Mouse (Mus musculus): ENCODE measurements around the gene Als2cl. TPM values are rescaled to one million over a fixed set of nuclear protein-coding genes. Genes with fewer than 3 reads are reported as not detected.

Als2cl gene
- polyA plus RNA-seq, 1 experiment from 2014 or later: 7.9 TPM

DNA sequence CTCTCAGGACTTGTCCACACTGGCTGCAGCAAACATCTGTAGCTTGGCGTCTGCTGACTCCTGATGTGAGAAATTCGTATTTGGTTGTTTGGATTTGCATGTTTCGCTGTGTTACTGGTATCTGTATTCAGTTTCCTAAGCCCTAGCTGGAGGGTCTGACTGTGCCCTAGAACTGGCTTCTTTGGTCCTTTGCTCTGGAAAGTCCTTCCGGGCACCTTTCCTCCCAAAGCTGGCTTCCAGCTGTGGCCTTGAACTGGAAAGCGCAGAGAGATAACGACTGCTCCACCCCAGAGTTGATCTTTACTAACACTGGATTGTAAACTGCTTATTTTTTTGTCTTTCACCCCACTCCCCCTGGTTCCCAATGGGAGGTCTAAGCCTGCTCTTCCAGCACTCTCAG, 68.2 kb downstream of the Als2cl start:
- Histone ChIP-seq H3K27ac (replicated peaks) (no peak overlapping the region), H3K4me1 (peaks cover 21% of the 10 kb centered on the region), H3K9me3 (replicated peaks) (no peaks in the 10 kb centered on the region), H3K27me3 (peaks cover 48% of the 10 kb centered on the region), H3K9ac (no peak overlapping the region), H3K4me3 (replicated peaks) (no peak overlapping the region), H3K36me3 (no peaks in the 10 kb centered on the region), H3K4me2 (replicated peaks) (no peak overlapping the region)
- ATAC-seq (ENCODE audit: insufficient number of reproducible peaks, low FRiP score, low TSS enrichment, low read depth): no peak
- 44% methylated on average over 6 of the region's 6 CpGs for WGBS

DNA sequence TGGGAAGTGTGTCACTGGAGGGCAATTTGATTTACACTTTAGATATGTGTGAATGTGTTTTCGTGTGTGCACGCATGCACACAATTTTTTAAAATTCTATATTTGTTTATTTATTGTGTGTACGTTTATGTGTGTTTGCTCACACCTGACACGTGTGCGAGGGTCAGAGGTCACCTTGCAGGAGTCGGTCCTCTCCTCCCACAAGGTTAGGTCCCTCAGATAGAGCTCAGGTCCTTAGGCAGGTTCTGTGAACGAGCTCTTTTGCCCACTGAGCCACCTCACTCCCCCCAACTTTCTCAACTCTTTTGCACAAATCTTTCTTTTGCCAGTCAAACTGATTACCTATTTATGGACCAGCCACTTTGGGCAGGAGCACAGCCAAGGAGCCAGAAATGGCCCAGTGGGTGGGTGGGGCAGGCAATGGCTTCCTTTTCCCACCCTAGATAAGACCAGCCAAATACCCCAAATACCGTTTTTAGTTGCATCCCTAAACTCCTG, 69.2 kb downstream of the Als2cl start:
- H3K27ac ChIP-seq (replicated peaks): no peak overlapping the region
- ATAC-seq (ENCODE audit: insufficient number of reproducible peaks, low FRiP score, low TSS enrichment, low read depth): no peak
- WGBS: 58% methylated on average over 8 of the region's 8 CpGs
- H3K4me1 ChIP-seq: peaks cover 27% of the 10 kb centered on the region
- peaks cover 53% of the 10 kb centered on the region for H3K27me3 ChIP-seq
- H3K4me3 ChIP-seq (replicated peaks): no peak overlapping the region
- no peaks in the 10 kb centered on the region for H3K9me3 ChIP-seq (replicated peaks)
- H3K4me2 ChIP-seq (replicated peaks): no peak overlapping the region
- H3K9ac ChIP-seq: no peak overlapping the region
- H3K36me3 ChIP-seq: no peaks in the 10 kb centered on the region

DNA sequence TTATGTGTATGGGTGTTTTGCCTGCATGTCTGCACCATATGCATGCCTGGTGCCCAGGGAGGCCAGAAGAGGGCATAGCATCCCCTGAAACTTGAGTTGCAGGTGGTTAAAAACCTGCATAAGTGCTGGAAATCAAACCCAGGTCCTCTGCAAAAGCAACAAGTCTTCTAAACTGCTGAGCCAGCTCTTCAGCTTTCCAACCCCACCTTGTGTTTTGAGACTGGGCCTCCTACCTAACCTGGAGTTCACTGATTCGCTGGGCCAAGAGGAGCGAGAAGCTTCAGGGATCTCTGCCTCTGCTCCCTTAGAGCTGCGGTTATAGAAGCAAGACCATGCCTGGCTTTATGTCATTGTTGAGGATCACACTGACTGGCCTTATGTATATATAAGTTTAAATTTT, 70.4 kb downstream of the Als2cl start:
- no peaks in the 10 kb centered on the region for H3K36me3 ChIP-seq
- H3K4me1 ChIP-seq: peaks cover 28% of the 10 kb centered on the region
- ATAC-seq (ENCODE audit: insufficient number of reproducible peaks, low FRiP score, low TSS enrichment, low read depth): no peak
- no peak overlapping the region for H3K27ac ChIP-seq (replicated peaks)
- no peak overlapping the region for H3K9ac ChIP-seq
- H3K9me3 ChIP-seq (replicated peaks): no peaks in the 10 kb centered on the region
- no peak overlapping the region for H3K4me2 ChIP-seq (replicated peaks)
- peaks cover 52% of the 10 kb centered on the region for H3K27me3 ChIP-seq
- H3K4me3 ChIP-seq (replicated peaks): no peak overlapping the region
- 94% methylated on average over 3 of the region's 3 CpGs for WGBS

Small RNA genes lying within 50 kb of the gene (microRNA-seq; reads per million reads assigned to microRNA genes)
- gene Gm24269 (ENCODE audit: borderline number of aligned reads): not detected

Other genes with a start within 250 kb of the Als2cl start
- 4.9 and 6.7 TPM in 2 replicates for gene Nbeal2, start 225.7 kb upstream of the Als2cl start, polyA plus RNA-seq (2015; fragmentation: Nextera tagmentation; extraction: Ambion mirVana)
- 131 and 139 TPM in 2 replicates for gene Ccdc12, start 223.4 kb upstream of the Als2cl start, polyA plus RNA-seq (2015; fragmentation: Nextera tagmentation; extraction: Ambion mirVana)
- 7.5 and 8.5 TPM in 2 replicates for gene Myl3, start 138.0 kb upstream of the Als2cl start, polyA plus RNA-seq (2015; fragmentation: Nextera tagmentation; extraction: Ambion mirVana)
- gene Pth1r, start 132.7 kb upstream of the Als2cl start, polyA plus RNA-seq (2015; fragmentation: Nextera tagmentation; extraction: Ambion mirVana): 133 and 145 TPM in 2 replicates
- gene Prss42, start 81.7 kb upstream of the Als2cl start, polyA plus RNA-seq (2015; fragmentation: Nextera tagmentation; extraction: Ambion mirVana): not detected in 2 replicates
- not detected in 2 replicates for gene Prss44, start 65.9 kb upstream of the Als2cl start, polyA plus RNA-seq (2015; fragmentation: Nextera tagmentation; extraction: Ambion mirVana)
- not detected in 2 replicates for gene Prss43, start 53.2 kb upstream of the Als2cl start, polyA plus RNA-seq (2015; fragmentation: Nextera tagmentation; extraction: Ambion mirVana)
- gene Prss45, start 45.3 kb upstream of the Als2cl start, polyA plus RNA-seq (2015; fragmentation: Nextera tagmentation; extraction: Ambion mirVana): not detected in 2 replicates
- gene Prss46, start 35.4 kb upstream of the Als2cl start, polyA plus RNA-seq (2015; fragmentation: Nextera tagmentation; extraction: Ambion mirVana): 0.22 TPM in 1 of 2 replicates, not detected in the other
- 0.81 and 0.93 TPM in 2 replicates for gene Prss50, start 21.9 kb upstream of the Als2cl start, polyA plus RNA-seq (2015; fragmentation: Nextera tagmentation; extraction: Ambion mirVana)
- 5.7 and 9.1 TPM in 2 replicates for gene Tmie, start 243 bp downstream of the Als2cl start, polyA plus RNA-seq (2015; fragmentation: Nextera tagmentation; extraction: Ambion mirVana)
- not detected in 2 replicates for gene Fam240a, start 37.0 kb downstream of the Als2cl start, polyA plus RNA-seq (2015; fragmentation: Nextera tagmentation; extraction: Ambion mirVana)
- gene Tdgf1, start 66.3 kb downstream of the Als2cl start, polyA plus RNA-seq (2015; fragmentation: Nextera tagmentation; extraction: Ambion mirVana): 0.42 and 0.45 TPM in 2 replicates
- 0.39 and 0.59 TPM in 2 replicates for gene Lrrc2, start 71.7 kb downstream of the Als2cl start, polyA plus RNA-seq (2015; fragmentation: Nextera tagmentation; extraction: Ambion mirVana)
- not detected in 2 replicates for gene Rtp3, start 110.7 kb downstream of the Als2cl start, polyA plus RNA-seq (2015; fragmentation: Nextera tagmentation; extraction: Ambion mirVana)
- gene Ltf, start 139.4 kb downstream of the Als2cl start, polyA plus RNA-seq (2015; fragmentation: Nextera tagmentation; extraction: Ambion mirVana): 8.2 and 8.9 TPM in 2 replicates
- gene Ccrl2, start 177.6 kb downstream of the Als2cl start, polyA plus RNA-seq (2015; fragmentation: Nextera tagmentation; extraction: Ambion mirVana): 0.27 and 1.1 TPM in 2 replicates
- gene Lrrfip2, start 237.7 kb downstream of the Als2cl start, polyA plus RNA-seq (2015; fragmentation: Nextera tagmentation; extraction: Ambion mirVana): 40.0 and 41.9 TPM in 2 replicates

Measured in embryonic facial prominence, embryonic 15.5 days (tissue).